Mouse (Mus musculus): ENCODE data around the gene Klhl9. TPM values are rescaled to one million over a fixed set of nuclear protein-coding genes. Genes with fewer than 3 reads are reported as not detected.

Gene Klhl9
- polyA plus RNA-seq, 1 experiment from 2014 or later = 112 TPM

- H3K36me3 ChIP-seq = no peaks in the 10 kb centered on the region
- no peak overlapping the region for H3K9ac ChIP-seq
- no peak for ATAC-seq (ENCODE audit: insufficient number of reproducible peaks, low FRiP score)
- no peaks in the 10 kb centered on the region for H3K4me1 ChIP-seq (replicated peaks)
- no peaks in the 10 kb centered on the region for H3K27me3 ChIP-seq (replicated peaks)
- 81% methylated on average over 1 of the region's 1 CpGs for WGBS
- H3K27ac ChIP-seq (ENCODE audit: poor library complexity, severe bottlenecking) = no peak overlapping the region
- H3K4me3 ChIP-seq = no peak overlapping the region
- H3K9me3 ChIP-seq (replicated peaks) = no peaks in the 10 kb centered on the region
- H3K4me2 ChIP-seq = no peak overlapping the region
Measured at GRCm38 (mm10) chr4:88707128-88707826, 15.0 kb downstream of the Klhl9 start.

- no peak for ATAC-seq (ENCODE audit: insufficient number of reproducible peaks, low FRiP score)
- 20% methylated on average over 3 of the region's 3 CpGs for WGBS
- H3K27ac ChIP-seq (ENCODE audit: poor library complexity, severe bottlenecking) = no peak overlapping the region
- H3K4me1 ChIP-seq (replicated peaks) = no peaks in the 10 kb centered on the region
- no peak overlapping the region for H3K4me3 ChIP-seq
- H3K36me3 ChIP-seq = no peaks in the 10 kb centered on the region
- H3K9me3 ChIP-seq (replicated peaks) = no peaks in the 10 kb centered on the region
- no peak overlapping the region for H3K4me2 ChIP-seq
- no peaks in the 10 kb centered on the region for H3K27me3 ChIP-seq (replicated peaks)
- no peak overlapping the region for H3K9ac ChIP-seq
Measured at GRCm38 (mm10) chr4:88705924-88706323, 16.3 kb downstream of the Klhl9 start.

- WGBS = 85% methylated on average over 1 of the region's 1 CpGs
- H3K27ac ChIP-seq (ENCODE audit: poor library complexity, severe bottlenecking) = no peak overlapping the region
- H3K9me3 ChIP-seq (replicated peaks) = no peaks in the 10 kb centered on the region
- ATAC-seq (ENCODE audit: insufficient number of reproducible peaks, low FRiP score) = no peak
- no peak overlapping the region for H3K4me3 ChIP-seq
- 0 out of 2 replicates have a peak, but pooled peaks cover 4% of the 10 kb centered on the region for H3K27me3 ChIP-seq (replicated peaks)
- H3K4me1 ChIP-seq (replicated peaks) = no peaks in the 10 kb centered on the region
- no peak overlapping the region for H3K9ac ChIP-seq
- no peak overlapping the region for H3K4me2 ChIP-seq
- H3K36me3 ChIP-seq = no peaks in the 10 kb centered on the region
Measured at GRCm38 (mm10) chr4:88699301-88699700, 23.0 kb downstream of the Klhl9 start.

- H3K9ac ChIP-seq = no peak overlapping the region
- H3K4me1 ChIP-seq (replicated peaks) = no peaks in the 10 kb centered on the region
Measured at GRCm38 (mm10) chr4:88698781-88699180, 23.5 kb downstream of the Klhl9 start.

GRCm38 (mm10) chr4:88697753-88698152 lies 24.5 kb downstream of the Klhl9 start:
- Histone ChIP-seq H3K9me3 (replicated peaks) (no peaks in the 10 kb centered on the region), H3K36me3 (no peaks in the 10 kb centered on the region), H3K4me3 (no peak overlapping the region), H3K27me3 (replicated peaks) (0 out of 2 replicates have a peak, but pooled peaks cover 4% of the 10 kb centered on the region), H3K9ac (no peak overlapping the region), H3K4me1 (replicated peaks) (no peaks in the 10 kb centered on the region), H3K4me2 (no peak overlapping the region), H3K27ac (ENCODE audit: poor library complexity, severe bottlenecking) (no peak overlapping the region)
- WGBS = 71% methylated on average over 4 of the region's 4 CpGs
- ATAC-seq (ENCODE audit: insufficient number of reproducible peaks, low FRiP score) = no peak

More at GRCm38 (mm10) chr4:88698781-88699180, 23.5 kb downstream of the Klhl9 start:
- Histone ChIP-seq H3K27me3 (replicated peaks) (0 out of 2 replicates have a peak, but pooled peaks cover 4% of the 10 kb centered on the region), H3K36me3 (no peaks in the 10 kb centered on the region), H3K9me3 (replicated peaks) (no peaks in the 10 kb centered on the region), H3K4me3 (no peak overlapping the region), H3K27ac (ENCODE audit: poor library complexity, severe bottlenecking) (no peak overlapping the region), H3K4me2 (no peak overlapping the region)
- no peak for ATAC-seq (ENCODE audit: insufficient number of reproducible peaks, low FRiP score)
- 78% methylated on average over 5 of the region's 5 CpGs for WGBS

- Histone ChIP-seq H3K4me3 (no peak overlapping the region), H3K36me3 (no peaks in the 10 kb centered on the region), H3K9ac (no peak overlapping the region), H3K4me2 (no peak overlapping the region), H3K9me3 (replicated peaks) (no peaks in the 10 kb centered on the region), H3K27ac (ENCODE audit: poor library complexity, severe bottlenecking) (no peak overlapping the region), H3K4me1 (replicated peaks) (no peaks in the 10 kb centered on the region), H3K27me3 (replicated peaks) (0 out of 2 replicates have a peak, but pooled peaks cover 4% of the 10 kb centered on the region)
- WGBS = 58% methylated on average over 6 of the region's 6 CpGs
- ATAC-seq (ENCODE audit: insufficient number of reproducible peaks, low FRiP score) = no peak
Measured at GRCm38 (mm10) chr4:88697108-88697507, 25.2 kb downstream of the Klhl9 start.

- peak; percentile 57 for ATAC-seq (ENCODE audit: insufficient number of reproducible peaks, low FRiP score)
- H3K27ac ChIP-seq (ENCODE audit: poor library complexity, severe bottlenecking) = no peak overlapping the region
- H3K27me3 ChIP-seq (replicated peaks) = 0 out of 2 replicates have a peak, but pooled peaks cover 4% of the 10 kb centered on the region
- no peaks in the 10 kb centered on the region for H3K36me3 ChIP-seq
- no peaks in the 10 kb centered on the region for H3K4me1 ChIP-seq (replicated peaks)
- H3K9me3 ChIP-seq (replicated peaks) = no peaks in the 10 kb centered on the region
- H3K4me3 ChIP-seq = no peak overlapping the region
- H3K9ac ChIP-seq = no peak overlapping the region
- H3K4me2 ChIP-seq = no peak overlapping the region
- WGBS = 22% methylated on average over 3 of the region's 3 CpGs
Measured at GRCm38 (mm10) chr4:88696237-88696884, 25.9 kb downstream of the Klhl9 start.

- Histone ChIP-seq H3K27ac (ENCODE audit: poor library complexity, severe bottlenecking) (no peak overlapping the region), H3K36me3 (no peaks in the 10 kb centered on the region), H3K9ac (no peak overlapping the region), H3K4me1 (replicated peaks) (no peaks in the 10 kb centered on the region), H3K9me3 (replicated peaks) (no peaks in the 10 kb centered on the region), H3K27me3 (replicated peaks) (0 out of 2 replicates have a peak, but pooled peaks cover 4% of the 10 kb centered on the region), H3K4me3 (no peak overlapping the region), H3K4me2 (no peak overlapping the region)
- 75% methylated on average over 2 of the region's 2 CpGs for WGBS
- no peak for ATAC-seq (ENCODE audit: insufficient number of reproducible peaks, low FRiP score)
Measured at GRCm38 (mm10) chr4:88693392-88693791, 28.9 kb downstream of the Klhl9 start.

GRCm38 (mm10) chr4:88692537-88692936 lies 29.7 kb downstream of the Klhl9 start:
- Histone ChIP-seq H3K36me3 (no peaks in the 10 kb centered on the region), H3K27ac (ENCODE audit: poor library complexity, severe bottlenecking) (no peak overlapping the region), H3K4me1 (replicated peaks) (no peaks in the 10 kb centered on the region), H3K9ac (no peak overlapping the region), H3K9me3 (replicated peaks) (no peaks in the 10 kb centered on the region), H3K4me2 (no peak overlapping the region), H3K4me3 (no peak overlapping the region), H3K27me3 (replicated peaks) (0 out of 2 replicates have a peak, but pooled peaks cover 4% of the 10 kb centered on the region)
- 57% methylated on average over 1 of the region's 1 CpGs for WGBS
- no peak for ATAC-seq (ENCODE audit: insufficient number of reproducible peaks, low FRiP score)

- no peak within 1 kb of the TSS for H3K4me2 ChIP-seq
- WGBS = 53% methylated on average over 2 of the region's 2 CpGs
Measured at GRCm38 (mm10) chr4:88691259-88691658, 31.0 kb downstream of the Klhl9 start, which contains the start of gene Ifnab. TSS of gene Ifnab (minus strand) at chr4:88691359.

GRCm38 (mm10) chr4:88683812-88684211 lies 38.5 kb downstream of the Klhl9 start, which contains the start of gene Ifna2:
TSS of gene Ifna2 (minus strand) at chr4:88683912.
- H3K4me2 ChIP-seq = no peak within 1 kb of the TSS
- no peaks in the 10 kb centered on the region for H3K9me3 ChIP-seq (replicated peaks)
- H3K9ac ChIP-seq = no peak within 1 kb of the TSS
- H3K27me3 ChIP-seq (replicated peaks) = no peaks in the 10 kb centered on the region
- WGBS = 84% methylated on average over 1 of the region's 1 CpGs
- H3K4me1 ChIP-seq (replicated peaks) = no peaks in the 10 kb centered on the region
- H3K27ac ChIP-seq (ENCODE audit: poor library complexity, severe bottlenecking) = no peak within 1 kb of the TSS
- no peak for ATAC-seq (ENCODE audit: insufficient number of reproducible peaks, low FRiP score)
- no peak within 1 kb of the TSS for H3K4me3 ChIP-seq
- no peaks in the 10 kb centered on the region for H3K36me3 ChIP-seq

More at GRCm38 (mm10) chr4:88691259-88691658, 31.0 kb downstream of the Klhl9 start, which contains the start of gene Ifnab:
- H3K4me1 ChIP-seq (replicated peaks) = no peaks in the 10 kb centered on the region
- H3K4me3 ChIP-seq = no peak within 1 kb of the TSS
- H3K27me3 ChIP-seq (replicated peaks) = no peaks in the 10 kb centered on the region
- H3K9ac ChIP-seq = no peak within 1 kb of the TSS
- no peak for ATAC-seq (ENCODE audit: insufficient number of reproducible peaks, low FRiP score)
- no peak within 1 kb of the TSS for H3K27ac ChIP-seq (ENCODE audit: poor library complexity, severe bottlenecking)
- no peaks in the 10 kb centered on the region for H3K36me3 ChIP-seq
- no peaks in the 10 kb centered on the region for H3K9me3 ChIP-seq (replicated peaks)

Measured in heart, embryonic 12.5 days (tissue).